Mouse (Mus musculus): ENCODE data around the gene Jmjd6. TPM values are rescaled to one million over a fixed set of nuclear protein-coding genes. Genes with fewer than 3 reads are reported as not detected.

Jmjd6 gene
- polyA plus RNA-seq, 1 experiment from 2014 or later: 65.7 TPM

DNA sequence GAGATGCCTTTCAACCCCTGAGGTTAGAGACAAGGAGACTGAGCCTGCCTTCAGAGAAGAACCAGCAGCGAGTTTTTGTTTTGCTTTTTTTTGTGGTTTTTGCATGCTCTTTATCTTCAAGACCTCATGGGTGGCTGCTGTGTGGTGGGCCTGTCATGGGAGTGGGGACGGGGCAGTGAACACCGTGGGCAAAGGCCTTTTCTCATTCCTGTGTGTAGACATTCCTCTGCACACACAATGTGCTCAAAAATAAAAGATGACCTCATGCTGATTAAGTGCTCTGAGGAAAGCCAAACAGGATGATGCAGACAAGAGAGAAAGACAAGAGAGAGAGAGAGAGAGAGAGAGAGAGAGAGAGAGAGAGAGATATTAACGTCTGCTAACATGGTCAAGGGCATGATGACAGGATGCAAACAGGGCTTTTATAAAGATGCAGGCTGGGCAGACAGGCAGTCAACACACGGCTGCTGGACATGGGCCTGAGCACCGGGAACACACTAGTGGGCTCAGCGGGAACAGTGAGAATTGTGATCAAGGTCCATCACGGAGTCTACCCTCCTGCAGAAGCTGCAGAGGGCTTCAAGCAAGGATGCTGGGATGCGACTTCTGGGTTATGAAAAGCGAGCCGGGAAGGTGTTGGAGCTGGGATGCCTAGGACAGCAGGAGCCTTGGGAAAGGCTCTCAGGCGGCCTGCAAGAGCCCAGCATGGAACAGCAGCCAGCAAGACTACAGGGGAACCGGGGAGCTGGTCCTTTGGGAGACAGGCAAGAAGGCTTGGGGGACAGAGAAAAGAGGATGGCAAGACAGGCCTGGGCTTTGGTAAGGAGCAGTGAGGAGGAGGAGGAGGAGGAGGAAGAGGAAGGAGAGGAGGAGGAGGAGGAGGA is 21.9 kb downstream of the Jmjd6 start:
- Histone ChIP-seq H3K4me2 (replicated peaks) (no peak overlapping the region), H3K36me3 (replicated peaks; ENCODE audit: control insufficient read depth, insufficient read depth) (no peaks in the 10 kb centered on the region), H3K4me3 (replicated peaks; ENCODE audit: low read length) (no peak overlapping the region), H3K9ac (no peak overlapping the region), H3K9me3 (ENCODE audit: control insufficient read depth, low read length) (no peaks in the 10 kb centered on the region), H3K27ac (0 out of 2 replicates have a peak overlapping the region, but pooled peaks have one; percentile 21), H3K4me1 (replicated peaks; ENCODE audit: control insufficient read depth, insufficient read depth, low read length) (peaks cover 19% of the 10 kb centered on the region), H3K27me3 (ENCODE audit: control insufficient read depth, insufficient read depth, low read length) (no peaks in the 10 kb centered on the region)
- 45% methylated on average over 13 of the region's 13 CpGs for WGBS
- ATAC-seq (ENCODE audit: low FRiP score) (no peak), DNase-seq (ENCODE audit: low spot score) (no peak)

DNA sequence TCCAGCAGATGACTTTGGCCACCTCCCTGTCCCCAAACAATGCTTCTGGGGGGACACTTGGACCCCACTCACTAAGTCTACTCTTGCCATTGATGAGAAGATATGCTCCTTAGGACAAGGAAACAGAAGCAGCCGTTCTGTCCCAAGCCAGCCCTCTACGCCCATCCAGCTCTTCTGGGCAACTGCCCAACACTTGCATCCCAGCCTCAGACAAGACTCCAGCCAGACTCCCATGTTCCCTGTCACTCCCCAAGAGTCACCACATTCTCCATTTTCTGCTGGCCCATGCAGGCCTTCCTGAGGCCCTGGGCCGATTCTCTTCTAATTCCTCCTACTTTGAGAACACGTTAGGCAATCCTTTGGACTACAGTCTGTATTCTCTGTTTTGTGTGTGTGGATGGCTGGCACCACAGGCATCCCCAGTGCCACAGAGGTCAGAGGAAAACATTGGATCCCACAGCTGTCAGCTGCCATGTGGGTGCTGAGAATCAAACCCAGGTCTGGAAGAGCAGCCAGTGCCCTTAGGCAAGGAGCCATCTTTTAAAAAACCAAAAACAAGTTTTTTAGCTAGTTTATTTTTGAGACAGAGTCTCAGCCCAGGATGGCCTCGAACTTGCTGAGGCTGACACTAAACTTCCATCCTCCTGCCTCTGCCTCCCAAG is 23.2 kb downstream of the Jmjd6 start:
- Histone ChIP-seq H3K9ac (no peak overlapping the region), H3K4me3 (replicated peaks; ENCODE audit: low read length) (no peak overlapping the region), H3K9me3 (ENCODE audit: control insufficient read depth, low read length) (no peaks in the 10 kb centered on the region), H3K36me3 (replicated peaks; ENCODE audit: control insufficient read depth, insufficient read depth) (no peaks in the 10 kb centered on the region), H3K4me1 (replicated peaks; ENCODE audit: control insufficient read depth, insufficient read depth, low read length) (peaks cover 16% of the 10 kb centered on the region), H3K27ac (no peak overlapping the region), H3K4me2 (replicated peaks) (no peak overlapping the region), H3K27me3 (ENCODE audit: control insufficient read depth, insufficient read depth, low read length) (no peaks in the 10 kb centered on the region)
- no peak for ATAC-seq (ENCODE audit: low FRiP score)
- 88% methylated on average over 5 of the region's 5 CpGs for WGBS
- DNase-seq (ENCODE audit: low spot score): no peak

DNA sequence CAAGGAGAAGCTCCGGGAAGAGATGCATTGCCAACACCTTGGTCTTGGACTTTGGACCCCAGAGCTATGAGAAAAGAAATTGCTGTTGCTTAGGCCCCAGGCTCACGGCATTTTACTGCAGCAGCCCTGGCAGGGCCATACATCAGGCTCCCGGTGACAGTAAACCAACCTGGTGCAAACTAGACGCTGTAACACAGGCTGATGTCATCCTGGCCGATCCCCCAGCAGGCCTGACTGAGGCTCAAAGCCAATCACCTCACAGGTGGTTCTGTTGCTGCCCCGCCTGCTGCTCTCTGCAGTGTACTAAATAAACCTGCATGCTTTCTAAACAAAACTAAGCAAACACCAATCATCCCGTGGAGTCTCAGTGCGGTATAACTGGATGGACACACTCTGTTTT is 24.5 kb downstream of the Jmjd6 start:
- WGBS: 60% methylated on average over 8 of the region's 8 CpGs
- Histone ChIP-seq H3K36me3 (replicated peaks; ENCODE audit: control insufficient read depth, insufficient read depth) (no peaks in the 10 kb centered on the region), H3K4me3 (replicated peaks; ENCODE audit: low read length) (no peak overlapping the region), H3K27ac (peak overlapping the region; percentile 22; the same call in 1 of the 2 replicates), H3K27me3 (ENCODE audit: control insufficient read depth, insufficient read depth, low read length) (no peaks in the 10 kb centered on the region), H3K4me2 (replicated peaks) (no peak overlapping the region), H3K4me1 (replicated peaks; ENCODE audit: control insufficient read depth, insufficient read depth, low read length) (peaks cover 26% of the 10 kb centered on the region), H3K9ac (peak overlapping the region; percentile 10; the same call in 1 of the 2 replicates), H3K9me3 (ENCODE audit: control insufficient read depth, low read length) (no peaks in the 10 kb centered on the region)
- DNase-seq (ENCODE audit: low spot score): no peak
- no peak for ATAC-seq (ENCODE audit: low FRiP score)

DNA sequence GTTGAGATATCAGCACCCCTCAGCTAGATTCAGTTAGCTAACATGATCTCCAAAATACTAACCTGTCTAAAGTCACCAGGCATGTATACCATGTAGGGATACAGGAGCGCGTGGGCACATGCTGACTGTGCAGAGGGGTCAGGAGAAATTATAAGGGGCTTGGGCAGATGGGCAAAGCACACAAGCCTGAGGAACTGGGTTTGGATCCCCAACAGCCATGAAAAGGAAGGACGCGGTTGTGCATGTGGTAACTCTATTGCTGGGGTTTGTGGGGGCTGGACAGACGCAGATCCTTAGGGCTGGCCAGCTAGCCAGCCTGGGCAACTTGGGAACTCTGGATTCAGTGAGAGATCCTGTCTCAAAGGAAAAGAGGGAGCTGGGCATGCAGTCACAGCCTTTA is 25.7 kb downstream of the Jmjd6 start:
- Histone ChIP-seq H3K4me2 (replicated peaks) (no peak overlapping the region), H3K27me3 (ENCODE audit: control insufficient read depth, insufficient read depth, low read length) (no peaks in the 10 kb centered on the region), H3K9me3 (ENCODE audit: control insufficient read depth, low read length) (no peaks in the 10 kb centered on the region), H3K9ac (no peak overlapping the region), H3K4me1 (replicated peaks; ENCODE audit: control insufficient read depth, insufficient read depth, low read length) (peaks cover 37% of the 10 kb centered on the region), H3K36me3 (replicated peaks; ENCODE audit: control insufficient read depth, insufficient read depth) (no peaks in the 10 kb centered on the region), H3K27ac (no peak overlapping the region), H3K4me3 (replicated peaks; ENCODE audit: low read length) (no peak overlapping the region)
- ATAC-seq (ENCODE audit: low FRiP score) (no peak), DNase-seq (ENCODE audit: low spot score) (no peak)
- 98% methylated on average over 5 of the region's 5 CpGs for WGBS

DNA sequence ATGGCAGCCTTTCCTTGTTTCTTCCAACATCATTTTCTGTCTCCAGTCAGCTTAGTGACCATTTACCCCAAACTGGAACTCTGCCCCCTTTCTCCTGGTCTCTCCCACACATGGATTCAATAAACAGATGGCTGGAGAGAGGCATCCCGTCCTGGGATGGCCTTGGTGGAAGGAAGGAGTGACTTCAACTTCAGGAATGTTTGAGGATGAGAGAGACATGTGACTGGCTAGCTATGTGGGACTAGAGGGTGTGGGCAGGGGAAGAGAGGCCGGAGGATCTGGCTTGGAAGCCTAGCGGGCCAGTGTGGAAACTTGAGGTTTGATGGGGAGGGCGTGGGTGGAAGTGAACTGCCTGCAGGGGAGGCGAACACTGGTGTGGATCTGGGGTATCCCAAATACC is 26.5 kb downstream of the Jmjd6 start:
- WGBS: 95% methylated on average over 5 of the region's 5 CpGs
- no peaks in the 10 kb centered on the region for H3K36me3 ChIP-seq (replicated peaks; ENCODE audit: control insufficient read depth, insufficient read depth)
- no peak overlapping the region for H3K27ac ChIP-seq
- no peak overlapping the region for H3K9ac ChIP-seq
- peaks cover 41% of the 10 kb centered on the region for H3K4me1 ChIP-seq (replicated peaks; ENCODE audit: control insufficient read depth, insufficient read depth, low read length)
- no peak overlapping the region for H3K4me2 ChIP-seq (replicated peaks)
- ATAC-seq (ENCODE audit: low FRiP score) (no peak), DNase-seq (ENCODE audit: low spot score) (no peak)
- no peaks in the 10 kb centered on the region for H3K27me3 ChIP-seq (ENCODE audit: control insufficient read depth, insufficient read depth, low read length)
- no peak overlapping the region for H3K4me3 ChIP-seq (replicated peaks; ENCODE audit: low read length)
- H3K9me3 ChIP-seq (ENCODE audit: control insufficient read depth, low read length): no peaks in the 10 kb centered on the region

DNA sequence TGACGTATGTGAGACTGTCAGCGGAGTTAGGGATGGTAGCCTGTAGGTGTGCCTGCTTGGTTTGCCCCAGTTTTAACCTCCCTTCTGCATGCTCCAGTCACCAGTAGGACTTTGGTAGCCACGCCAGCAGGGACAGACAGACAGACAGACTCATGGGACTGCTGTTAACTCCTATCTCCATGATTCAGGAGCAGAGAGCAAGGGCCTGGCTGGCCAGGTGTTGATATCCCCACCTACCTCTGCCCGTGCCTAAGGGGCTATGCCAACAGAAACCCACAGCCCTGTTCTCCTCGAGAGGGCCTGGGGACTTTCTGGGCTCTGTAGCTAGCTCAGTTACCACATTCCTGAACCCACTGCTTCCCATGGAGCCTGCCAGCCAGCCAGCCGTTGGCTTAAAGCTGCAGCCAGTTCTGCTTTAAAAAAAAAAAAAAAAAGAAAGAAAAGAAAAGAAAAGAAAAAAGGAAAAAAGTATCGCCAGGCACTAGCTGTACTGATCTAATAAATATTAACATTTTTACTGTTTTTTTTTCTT is 28.3 kb downstream of the Jmjd6 start:
- Histone ChIP-seq H3K9me3 (ENCODE audit: control insufficient read depth, low read length) (no peaks in the 10 kb centered on the region), H3K36me3 (replicated peaks; ENCODE audit: control insufficient read depth, insufficient read depth) (no peaks in the 10 kb centered on the region), H3K27me3 (ENCODE audit: control insufficient read depth, insufficient read depth, low read length) (no peaks in the 10 kb centered on the region), H3K4me1 (replicated peaks; ENCODE audit: control insufficient read depth, insufficient read depth, low read length) (peaks cover 55% of the 10 kb centered on the region), H3K27ac (peak overlapping the region; percentile 100), H3K4me2 (replicated peaks) (peak overlapping the region; percentile 22), H3K9ac (peak overlapping the region; percentile 13; the same call in 1 of the 2 replicates), H3K4me3 (replicated peaks; ENCODE audit: low read length) (no peak overlapping the region)
- WGBS: 18% methylated on average over 7 of the region's 7 CpGs
- DNase-seq (ENCODE audit: low spot score) (no peak), ATAC-seq (ENCODE audit: low FRiP score) (no peak)

DNA sequence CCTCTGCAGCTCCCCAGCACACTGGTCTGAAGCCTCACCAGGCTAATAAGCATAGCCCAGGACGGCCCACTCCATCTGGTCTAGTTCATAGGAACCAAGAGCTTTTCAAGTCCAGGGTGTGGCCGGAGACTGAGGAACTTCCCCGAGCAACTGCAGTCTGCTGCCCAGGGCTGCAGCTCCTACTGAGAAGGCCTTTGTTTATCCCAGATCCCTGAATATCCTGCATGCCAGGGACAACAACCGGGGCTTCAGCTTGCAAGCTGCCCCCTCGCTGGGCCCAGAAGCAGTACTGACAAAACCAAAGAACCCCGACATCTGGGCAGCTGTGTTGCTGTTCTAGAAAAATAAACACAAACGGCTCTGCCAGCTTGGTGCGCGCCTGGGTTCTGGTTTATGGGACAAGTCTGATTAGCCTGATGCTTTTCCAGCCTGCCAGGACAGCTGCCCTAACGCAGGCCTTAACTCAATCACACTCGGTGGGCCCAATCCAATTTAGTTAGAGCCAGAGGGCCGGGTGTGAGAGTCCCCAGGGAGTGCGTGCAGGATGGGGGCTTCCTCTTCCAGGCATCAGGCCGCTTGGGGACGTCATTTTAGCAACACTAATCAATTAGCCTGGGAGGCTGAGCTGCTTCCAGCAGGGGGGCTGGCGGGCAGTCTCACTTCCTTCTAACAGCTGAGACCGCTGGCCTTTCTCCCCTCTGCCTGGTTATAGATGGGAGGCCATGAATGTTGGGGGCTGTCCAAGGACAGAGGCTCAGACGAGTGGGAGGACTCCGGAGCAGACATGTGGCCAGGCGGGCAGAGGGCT is 29.0 kb downstream of the Jmjd6 start:
- DNase-seq (ENCODE audit: low spot score): peak; percentile 63
- H3K9ac ChIP-seq: peak overlapping the region; percentile 13
- WGBS: 3% methylated on average over 20 of the region's 20 CpGs
- H3K4me3 ChIP-seq (replicated peaks; ENCODE audit: low read length): no peak overlapping the region
- H3K36me3 ChIP-seq (replicated peaks; ENCODE audit: control insufficient read depth, insufficient read depth): no peaks in the 10 kb centered on the region
- peak overlapping the region; percentile 100 for H3K27ac ChIP-seq
- no peaks in the 10 kb centered on the region for H3K9me3 ChIP-seq (ENCODE audit: control insufficient read depth, low read length)
- no peaks in the 10 kb centered on the region for H3K27me3 ChIP-seq (ENCODE audit: control insufficient read depth, insufficient read depth, low read length)
- ATAC-seq (ENCODE audit: low FRiP score): no peak
- H3K4me1 ChIP-seq (replicated peaks; ENCODE audit: control insufficient read depth, insufficient read depth, low read length): peaks cover 60% of the 10 kb centered on the region
- H3K4me2 ChIP-seq (replicated peaks): peak overlapping the region; percentile 22

DNA sequence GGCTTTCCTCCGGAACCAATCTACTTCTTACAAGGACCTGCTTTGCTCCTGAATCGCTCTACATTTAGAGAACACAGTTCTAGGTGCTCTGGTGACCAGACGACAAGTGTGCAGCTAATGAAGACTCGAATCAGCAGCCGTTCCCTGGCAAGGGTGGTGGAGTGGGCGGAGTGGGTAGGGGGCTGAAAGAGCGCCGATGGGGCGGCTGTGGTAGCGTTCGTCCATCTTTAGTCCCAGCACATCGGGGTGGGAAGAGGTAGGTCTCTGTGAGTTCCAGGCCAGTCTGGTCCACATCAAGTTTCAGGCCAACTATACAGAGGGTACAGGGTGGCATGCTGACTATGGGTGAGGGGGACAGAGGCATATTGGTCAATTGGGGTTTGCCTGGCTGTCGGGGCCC is 29.6 kb downstream of the Jmjd6 start:
- Histone ChIP-seq H3K27ac (peak overlapping the region; percentile 100), H3K4me3 (replicated peaks; ENCODE audit: low read length) (no peak overlapping the region), H3K9ac (0 out of 2 replicates have a peak overlapping the region, but pooled peaks have one; percentile 28), H3K27me3 (ENCODE audit: control insufficient read depth, insufficient read depth, low read length) (no peaks in the 10 kb centered on the region), H3K36me3 (replicated peaks; ENCODE audit: control insufficient read depth, insufficient read depth) (no peaks in the 10 kb centered on the region), H3K4me2 (replicated peaks) (peak overlapping the region; percentile 22), H3K4me1 (replicated peaks; ENCODE audit: control insufficient read depth, insufficient read depth, low read length) (peaks cover 60% of the 10 kb centered on the region), H3K9me3 (ENCODE audit: control insufficient read depth, low read length) (no peaks in the 10 kb centered on the region)
- ATAC-seq (ENCODE audit: low FRiP score): no peak
- 50% methylated on average over 13 of the region's 13 CpGs for WGBS
- no peak for DNase-seq (ENCODE audit: low spot score)

Measured in hindbrain, embryonic 14.5 days (tissue).